Mouse (Mus musculus) bone marrow macrophage, adult 2 months (primary cell): ENCODE results near the gene Zdhhc24.

ENCODE experiments used
- CTCF ChIP-seq: IDR thresholded peaks from 2 replicates; pipeline ENCODE4 v1.5.1; 2012; ENCODE audit warnings: low read depth, mild to moderate bottlenecking, low read length, moderate library complexity
- POLR2A ChIP-seq: IDR thresholded peaks from 2 replicates; pipeline ENCODE4 v1.6.1; 2012; ENCODE audit warnings: mild to moderate bottlenecking, low read depth, low read length, borderline replicate concordance

DNA sequence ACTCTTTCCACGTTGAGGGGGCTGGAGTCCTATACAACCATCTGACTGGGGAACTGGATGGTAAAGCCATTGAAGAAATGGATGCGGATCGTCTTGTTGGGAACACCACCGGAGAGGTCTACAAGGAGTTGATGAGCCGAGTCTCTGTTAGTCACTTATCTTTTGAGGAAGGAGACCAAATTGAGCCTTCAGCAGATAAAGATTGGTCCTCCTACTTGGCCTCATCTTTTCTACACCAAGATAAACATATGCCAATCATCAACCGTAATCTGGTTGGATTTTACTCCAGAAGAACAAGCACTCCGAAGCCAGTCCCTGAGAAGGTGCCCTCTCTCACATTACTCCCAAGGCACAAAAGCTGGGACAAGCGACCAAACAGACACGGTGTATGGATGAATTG, 37.6 kb upstream of the Zdhhc24 start:
- TF ChIP-seq CTCF (no peak), POLR2A (no peak)
